Mouse (Mus musculus): ENCODE results near the gene Khdc1a.
"Not testable (repeated sequence)": the region's sequence is repeated elsewhere in the genome, so short reads cannot be mapped to it uniquely, and the experiment has no call there.

Khdc1a gene

DNA sequence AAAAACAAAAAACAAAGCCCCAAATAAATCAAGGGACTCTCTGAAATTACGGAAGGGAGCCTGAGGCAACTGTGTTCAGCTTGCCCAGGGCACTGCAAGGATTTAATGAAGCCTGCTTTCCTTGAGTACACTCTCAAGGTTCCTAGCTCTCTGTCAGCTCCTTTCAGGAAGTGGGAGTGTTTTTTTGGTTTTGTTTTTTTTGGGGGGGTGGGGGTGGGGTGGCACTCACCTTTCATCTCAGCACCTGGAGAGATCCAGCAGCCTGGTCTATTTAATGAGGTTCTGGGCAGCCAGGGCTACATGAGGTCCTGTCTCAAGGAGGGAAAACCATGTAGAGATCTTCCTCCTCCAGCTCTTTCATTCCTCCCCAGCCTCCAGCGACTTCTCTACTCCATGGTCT, at the start of gene Khdc1a:
Gene Khdc1a, plus strand, starts transcription at position 301 of the 400 bp plus-strand sequence.
- DNase-seq (ENCODE audit: inconsistent ontology term), result no peak

DNA sequence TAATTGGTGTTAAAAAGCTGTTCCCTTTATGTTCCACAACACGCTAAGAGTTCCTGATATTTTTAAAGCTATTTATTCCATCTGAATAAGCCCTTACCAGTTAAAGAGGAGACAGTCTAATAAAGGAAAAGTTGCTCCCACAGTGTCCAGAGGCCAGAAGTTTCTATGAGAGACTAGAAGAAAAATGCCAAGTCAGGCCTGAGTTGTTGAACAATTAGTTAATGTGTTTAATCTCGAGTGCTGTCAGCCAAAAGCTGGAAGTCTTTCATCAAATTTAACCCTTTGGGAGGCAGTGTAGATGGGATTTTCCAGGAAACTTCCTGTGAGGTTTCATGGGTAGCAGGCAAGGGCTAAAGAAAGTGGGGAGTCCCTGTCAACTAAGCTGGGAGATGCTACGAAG, 49.6 kb upstream of the Khdc1a start:
- DNase-seq (ENCODE audit: inconsistent ontology term), result no peak

GRCm38 (mm10) chr1:21301686-21302085, 47.8 kb upstream of the Khdc1a start:
- no peak for DNase-seq (ENCODE audit: inconsistent ontology term)

- no peak for DNase-seq (ENCODE audit: inconsistent ontology term)
Observed at GRCm38 (mm10) chr1:21304174-21304573, 45.3 kb upstream of the Khdc1a start.

DNA sequence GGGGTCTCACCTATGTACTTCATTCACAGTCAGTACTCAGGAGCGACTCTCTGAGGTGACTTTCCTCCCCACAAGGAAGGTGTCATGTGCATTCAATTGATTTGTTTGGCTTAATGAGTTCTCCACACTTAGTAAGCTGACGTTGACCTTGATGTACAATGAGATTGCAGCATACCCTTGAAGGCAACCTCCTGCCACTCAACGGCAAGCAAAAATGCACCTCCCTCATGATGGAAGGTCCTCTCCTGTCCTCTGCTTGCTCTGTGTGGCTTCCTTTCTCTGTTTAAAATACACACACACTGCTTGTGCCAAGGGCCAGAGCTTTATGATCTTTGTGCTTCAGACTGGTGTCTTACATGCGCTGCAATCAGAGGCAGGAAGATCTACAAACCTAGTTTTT, 44.8 kb upstream of the Khdc1a start:
- DNase-seq (ENCODE audit: inconsistent ontology term), result no peak

DNA sequence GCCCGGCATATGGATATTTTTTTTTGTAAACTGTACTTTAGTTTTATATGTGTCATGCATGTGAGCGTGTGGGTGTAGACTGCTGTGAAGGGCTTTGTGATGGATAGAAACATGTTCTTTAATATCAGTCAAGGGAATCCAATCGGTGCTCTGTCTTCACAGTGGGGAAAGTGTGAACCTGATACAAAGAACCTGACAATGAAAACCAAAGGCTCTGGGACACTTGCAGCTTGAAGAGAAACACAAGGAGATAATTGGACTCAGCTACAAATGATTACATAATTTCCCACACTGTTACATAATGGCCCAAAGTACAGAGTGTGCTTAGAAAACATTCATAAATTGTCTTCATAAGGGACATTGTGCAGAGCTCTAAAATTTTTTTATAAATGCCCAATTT, 44.0 kb upstream of the Khdc1a start:
- DNase-seq (ENCODE audit: inconsistent ontology term), result peak; percentile 9

GRCm38 (mm10) chr1:21314336-21314735, 35.1 kb upstream of the Khdc1a start:
- peak; percentile 22 for DNase-seq (ENCODE audit: inconsistent ontology term)

DNA sequence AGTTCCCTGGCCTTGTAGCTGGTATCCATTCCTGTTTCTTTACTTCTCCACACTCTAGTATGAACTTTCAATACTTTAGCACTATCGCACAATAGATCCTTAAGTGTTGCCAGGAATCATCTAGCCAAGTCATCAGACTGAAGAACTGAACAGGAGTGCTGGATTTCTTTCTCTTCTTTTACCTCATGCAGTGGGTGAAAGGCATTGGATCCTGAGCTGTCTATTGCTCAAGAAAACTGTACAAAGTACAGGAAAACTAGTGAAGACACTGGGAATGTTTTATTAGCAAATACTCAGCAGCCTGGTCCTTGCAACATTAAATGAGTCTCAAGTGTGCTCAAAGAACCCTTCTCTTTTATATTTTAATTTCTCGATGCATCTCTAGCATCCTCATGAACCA, 33.7 kb upstream of the Khdc1a start:
- DNase-seq (ENCODE audit: inconsistent ontology term), result no peak

- DNase-seq (ENCODE audit: inconsistent ontology term), result no peak
Observed at GRCm38 (mm10) chr1:21316305-21316704, 33.1 kb upstream of the Khdc1a start.

GRCm38 (mm10) chr1:21318202-21318601, 31.2 kb upstream of the Khdc1a start:
- DNase-seq (ENCODE audit: inconsistent ontology term), result no peak

GRCm38 (mm10) chr1:21320271-21320670, 29.2 kb upstream of the Khdc1a start:
- DNase-seq (ENCODE audit: inconsistent ontology term), result not testable (repeated sequence)

DNA sequence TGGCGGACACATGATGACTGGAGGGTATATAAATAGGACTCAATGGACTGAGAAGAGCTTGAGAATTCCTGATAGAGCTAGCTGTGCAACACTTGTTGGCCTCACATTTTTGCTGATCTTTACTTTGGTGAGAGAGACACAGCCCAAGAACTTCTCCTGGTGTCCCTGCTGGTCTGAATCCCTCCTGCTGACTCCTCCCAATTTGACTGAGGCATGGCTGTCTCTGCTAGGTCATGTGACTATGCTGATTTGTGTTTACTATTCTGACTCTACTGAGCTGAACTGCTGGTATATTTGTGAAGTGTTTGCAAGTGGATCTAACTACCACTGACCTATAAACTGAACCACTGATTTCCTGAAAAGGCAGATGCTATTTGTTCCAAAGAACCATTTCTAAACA, 27.8 kb upstream of the Khdc1a start:
- no peak for DNase-seq (ENCODE audit: inconsistent ontology term)

DNA sequence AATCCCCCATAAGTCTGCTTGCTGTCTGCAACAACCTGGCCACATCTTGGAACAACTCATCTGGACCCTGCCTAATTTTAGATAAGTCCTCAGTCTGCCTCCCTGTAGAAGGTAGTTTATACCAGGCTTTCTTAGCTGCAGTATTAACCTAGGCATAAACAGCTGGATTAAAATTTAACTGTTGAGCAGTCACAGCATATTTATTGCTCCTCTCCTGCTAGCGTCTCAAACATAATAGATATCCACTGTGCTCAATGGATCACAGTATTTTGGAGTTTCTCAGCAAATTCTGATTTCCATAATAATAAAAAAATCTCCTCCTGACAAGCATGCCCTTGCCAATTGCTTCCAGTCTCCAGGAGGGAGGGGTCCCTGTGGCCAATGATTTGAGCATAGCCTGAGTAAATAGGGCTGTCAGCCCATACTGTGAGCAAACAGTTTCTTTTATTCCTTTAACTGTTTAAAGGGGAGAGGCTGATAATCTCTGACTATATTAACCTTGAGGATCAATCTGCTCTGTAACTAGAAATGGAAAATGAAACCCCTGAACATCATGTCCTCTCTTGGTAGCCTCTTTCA, 25.4 kb upstream of the Khdc1a start:
- no peak for DNase-seq (ENCODE audit: inconsistent ontology term)

DNA sequence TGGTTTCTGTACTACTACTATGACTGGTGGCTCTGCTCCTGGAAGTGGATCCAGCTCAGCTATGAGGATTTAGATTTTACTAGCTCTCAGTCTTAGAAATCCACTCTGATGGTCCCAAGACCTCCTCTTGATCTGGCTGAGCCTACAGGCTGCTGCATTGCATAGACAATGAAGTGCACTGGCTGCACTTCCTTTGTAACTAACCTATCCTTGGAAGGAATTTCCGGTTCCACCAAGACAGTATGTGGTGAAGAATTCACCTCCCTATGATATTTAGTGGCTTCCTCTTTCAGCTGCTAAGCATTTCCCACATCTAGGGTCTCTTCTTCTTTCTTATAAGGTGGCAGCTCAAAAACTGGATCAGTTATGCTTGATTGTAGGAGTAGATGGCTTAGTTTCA, 24.8 kb upstream of the Khdc1a start:
- no peak for DNase-seq (ENCODE audit: inconsistent ontology term)

GRCm38 (mm10) chr1:21326733-21327132, 22.7 kb upstream of the Khdc1a start:
- no peak for DNase-seq (ENCODE audit: inconsistent ontology term)

DNA sequence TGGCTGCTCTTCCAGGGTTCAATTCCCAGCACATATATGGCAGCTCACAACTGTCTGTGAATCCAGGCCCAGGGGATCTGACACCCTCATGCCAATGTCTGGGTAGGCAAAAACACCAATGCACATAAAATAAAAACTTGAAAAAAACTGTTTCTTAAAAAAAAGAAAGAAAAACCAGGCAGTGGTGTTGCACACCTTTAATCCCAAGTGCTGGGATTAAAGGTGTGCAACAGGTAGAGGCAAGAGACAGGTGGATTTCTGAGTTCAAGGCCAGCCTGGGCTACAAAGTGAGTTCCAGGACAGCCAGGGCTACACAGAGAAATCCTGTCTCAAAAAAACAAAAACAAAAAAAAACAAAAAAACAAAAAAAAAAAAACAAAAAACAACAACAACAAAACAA, 18.3 kb upstream of the Khdc1a start:
- not testable (repeated sequence) for DNase-seq (ENCODE audit: inconsistent ontology term)

DNA sequence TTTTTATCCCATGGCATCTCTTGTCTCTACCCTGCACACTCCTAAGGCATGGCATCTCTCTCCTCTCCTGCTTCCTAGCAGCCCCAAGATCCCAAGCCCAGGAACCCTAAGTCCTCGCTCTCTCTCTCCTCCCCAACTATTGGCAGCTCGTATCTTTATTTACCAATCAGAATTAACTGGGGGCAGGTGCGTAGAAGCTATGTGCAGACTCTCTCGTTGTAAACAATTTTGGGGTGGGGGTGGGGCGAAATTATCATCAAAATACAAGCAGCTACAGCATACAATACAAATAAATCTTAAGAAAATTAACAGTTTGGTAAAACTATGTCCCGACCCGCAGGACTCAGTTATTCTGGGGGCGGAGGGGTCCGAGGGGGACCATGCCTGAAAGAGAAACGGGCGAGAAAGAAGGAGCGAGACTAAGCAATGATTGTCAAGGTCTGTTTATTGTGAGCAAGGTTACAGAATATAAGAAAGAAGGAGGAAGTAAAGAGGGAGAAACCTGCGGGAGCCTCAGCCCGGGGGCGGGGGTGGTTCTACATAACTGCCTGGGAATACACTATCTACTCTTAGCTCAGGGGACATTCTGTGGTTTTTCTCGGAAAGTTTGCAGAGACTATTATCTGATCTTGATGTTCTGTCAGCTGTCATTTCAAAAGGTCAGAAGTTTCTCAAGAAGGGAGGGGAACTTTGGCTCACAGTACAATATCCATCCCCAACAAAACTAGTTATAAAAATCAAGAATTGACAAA, 16.0 kb upstream of the Khdc1a start:
- DNase-seq (ENCODE audit: inconsistent ontology term), result no peak

DNA sequence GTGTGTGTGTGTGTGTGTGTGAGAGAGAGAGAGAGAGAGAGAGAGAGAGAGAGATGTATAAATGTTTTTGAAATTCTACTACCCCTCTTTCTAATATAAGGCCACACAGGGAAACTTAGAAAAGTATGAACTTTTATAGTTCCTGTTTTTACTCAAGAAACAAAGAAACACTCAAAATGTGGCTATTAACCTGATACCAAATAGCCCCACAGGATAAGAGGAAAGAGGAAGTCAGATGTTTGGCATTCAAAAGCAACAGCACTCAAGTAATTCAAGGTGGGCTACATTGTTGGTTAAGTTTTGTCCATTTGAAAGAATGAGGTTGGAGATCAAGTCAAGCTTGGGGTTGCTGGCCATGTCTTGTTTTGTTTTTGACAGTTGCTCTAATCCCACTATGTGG, 13.6 kb upstream of the Khdc1a start:
- no peak for DNase-seq (ENCODE audit: inconsistent ontology term)

- DNase-seq (ENCODE audit: inconsistent ontology term), result no peak
Observed at GRCm38 (mm10) chr1:21340745-21341144, 8.7 kb upstream of the Khdc1a start.

- DNase-seq (ENCODE audit: inconsistent ontology term), result peak; percentile 13
Observed at GRCm38 (mm10) chr1:21344253-21344652, 5.2 kb upstream of the Khdc1a start.

DNA sequence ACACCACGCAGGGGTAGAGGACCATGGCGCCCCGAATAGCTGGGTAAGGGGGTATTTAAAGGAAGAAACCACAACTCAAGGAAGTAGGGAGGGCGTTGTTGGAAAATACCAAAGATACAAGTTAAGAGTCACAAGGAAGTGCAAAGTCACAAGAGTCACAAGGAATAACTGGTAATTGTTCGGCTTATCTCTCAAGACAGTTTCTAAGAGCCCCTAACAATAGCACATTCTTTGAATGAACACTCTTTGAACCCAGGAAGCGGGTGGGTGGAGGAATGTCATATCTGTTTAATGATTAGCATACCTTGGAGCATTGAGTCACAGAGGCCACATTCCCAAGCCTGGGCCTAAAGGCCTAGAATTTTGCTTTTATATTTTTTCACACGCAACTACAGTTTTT, 4.7 kb upstream of the Khdc1a start:
- not testable (repeated sequence) for DNase-seq (ENCODE audit: inconsistent ontology term)

- not testable (repeated sequence) for DNase-seq (ENCODE audit: inconsistent ontology term)
Observed at GRCm38 (mm10) chr1:21368031-21368430, 18.6 kb downstream of the Khdc1a start, which contains the start of gene Khdc1c. Gene Khdc1c, plus strand, starts transcription at chr1:21368331.

DNA sequence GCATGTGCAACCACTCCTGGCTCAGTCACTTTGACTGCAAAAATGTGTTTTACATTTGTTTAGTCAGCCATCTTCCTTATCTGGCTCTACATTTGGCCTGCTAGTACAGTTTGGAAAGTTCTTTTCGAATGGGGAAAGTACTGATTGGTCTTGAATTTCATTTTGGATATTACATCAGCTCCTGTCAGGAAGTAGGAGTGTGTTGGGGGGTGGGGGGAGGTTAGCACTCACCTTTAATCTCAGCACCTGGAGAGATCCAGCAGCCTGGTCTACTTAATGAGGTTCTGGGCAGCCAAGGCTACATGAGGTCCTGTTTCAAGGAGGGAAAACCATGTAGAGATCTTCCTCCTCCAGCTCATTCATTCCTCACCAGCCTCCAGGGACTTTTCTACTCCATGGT, 33.8 kb downstream of the Khdc1a start, which contains the start of gene Khdc1b:
Gene Khdc1b, plus strand, starts transcription at position 301 of the 400 bp plus-strand sequence.
- DNase-seq (ENCODE audit: inconsistent ontology term), result no peak

All from Muller cell, postnatal 12 days (primary cell).